Mouse (Mus musculus) forebrain, embryonic 13.5 days (tissue): ENCODE results near the gene Stat1. TPM values are rescaled to one million over a fixed set of nuclear protein-coding genes. Genes with fewer than 3 reads are reported as not detected.

ENCODE experiments used
- ATAC-seq: fragments of 200-750 bp; cut with Nextera tagmentation; 2 replicates; pipeline ENCODE4 v1.8.0; 2017
- H3K27ac ChIP-seq: fragments of 300-500 bp; sonication (generic); 2 replicates; pipeline ENCODE4 v1.5.1; 2015; ENCODE audit warnings: inconsistent platforms, mild to moderate bottlenecking, moderate library complexity
- H3K27me3 ChIP-seq: fragments of 300-500 bp; sonication (generic); 2 replicates; pipeline ENCODE4 v1.6.1; 2015; ENCODE audit warnings: mild to moderate bottlenecking, inconsistent platforms
- H3K36me3 ChIP-seq: fragments of 300-500 bp; sonication (generic); 2 replicates; pipeline ENCODE4 v1.6.1; 2015; ENCODE audit warnings: mild to moderate bottlenecking, inconsistent platforms; ENCODE audit not compliant: poor library complexity, severe bottlenecking
- H3K4me1 ChIP-seq: fragments of 300-500 bp; sonication (generic); 2 replicates; pipeline ENCODE4 v1.6.1; 2015; ENCODE audit warnings: inconsistent platforms
- H3K4me2 ChIP-seq: fragments of 300-500 bp; sonication (generic); 2 replicates; pipeline ENCODE4 v1.6.1; 2015; ENCODE audit warnings: inconsistent platforms, mild to moderate bottlenecking, moderate library complexity
- H3K4me3 ChIP-seq: fragments of 300-500 bp; sonication (generic); 2 replicates; pipeline ENCODE4 v1.5.1; 2015; ENCODE audit warnings: mild to moderate bottlenecking, inconsistent platforms
- H3K9ac ChIP-seq: fragments of 300-500 bp; sonication (generic); 2 replicates; pipeline ENCODE4 v1.6.1; 2015; ENCODE audit warnings: mild to moderate bottlenecking, inconsistent platforms
- H3K9me3 ChIP-seq: fragments of 300-500 bp; sonication (generic); replicated peaks from 2 replicates; pipeline ENCODE4 v1.6.1; 2016; ENCODE audit warnings: inconsistent platforms
- WGBS: fragments of 180-500 bp; shearing (Covaris S2); methylation state at CpG from one replicate; pipeline ENCODE4 v1.1.7; 2015; 5-methylcytosine and 5-hydroxymethylcytosine counted together
- polyA plus RNA-seq: library from polyadenylated mRNA; unstranded; fragments of >200 nt; fragmentation: Nextera tagmentation; extraction: Ambion mirVana; gene quantifications from 2 replicates; pipeline ENCODE4 v1.2.1, GENCODE M21; 2015

Stat1 gene
- polyA plus RNA-seq, 1 experiment from 2014 or later = 14.0 TPM

DNA sequence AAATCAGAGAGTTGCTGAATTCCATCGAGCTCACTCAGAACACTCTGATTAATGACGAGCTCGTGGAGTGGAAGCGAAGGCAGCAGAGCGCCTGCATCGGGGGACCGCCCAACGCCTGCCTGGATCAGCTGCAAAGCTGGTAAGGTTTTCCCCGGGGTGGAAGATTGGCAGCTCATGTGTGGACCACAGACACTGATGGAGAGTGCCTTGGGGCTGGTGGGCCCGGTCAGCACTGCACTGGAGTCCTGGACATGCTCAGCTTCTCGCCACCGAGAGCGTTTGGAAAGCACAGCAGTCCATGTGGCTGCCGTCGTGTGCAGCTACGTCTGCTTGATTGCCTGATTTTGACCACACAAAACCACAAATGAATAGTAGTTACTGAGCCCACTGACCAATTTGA lies 18.1 kb downstream of the Stat1 start:
- Histone ChIP-seq H3K27me3 (no peaks in the 10 kb centered on the region), H3K4me1 (no peaks in the 10 kb centered on the region), H3K9ac (no peak overlapping the region), H3K36me3 (peaks cover 13% of the 10 kb centered on the region; the same call in 1 of the 2 replicates), H3K27ac (no peak overlapping the region), H3K4me2 (no peak overlapping the region), H3K9me3 (no peaks in the 10 kb centered on the region), H3K4me3 (no peak overlapping the region)
- WGBS = 83% methylated on average over 16 of the region's 16 CpGs
- no peak for ATAC-seq

GRCm38 (mm10) chr1:52140534-52140933 lies 21.3 kb downstream of the Stat1 start:
- Histone ChIP-seq H3K27ac (no peak overlapping the region), H3K4me1 (no peaks in the 10 kb centered on the region), H3K9ac (no peak overlapping the region), H3K9me3 (no peaks in the 10 kb centered on the region), H3K36me3 (0 out of 2 replicates have a peak, but pooled peaks cover 7% of the 10 kb centered on the region), H3K27me3 (no peaks in the 10 kb centered on the region), H3K4me3 (no peak overlapping the region), H3K4me2 (no peak overlapping the region)
- WGBS = 84% methylated on average over 9 of the region's 9 CpGs
- ATAC-seq = no peak

DNA sequence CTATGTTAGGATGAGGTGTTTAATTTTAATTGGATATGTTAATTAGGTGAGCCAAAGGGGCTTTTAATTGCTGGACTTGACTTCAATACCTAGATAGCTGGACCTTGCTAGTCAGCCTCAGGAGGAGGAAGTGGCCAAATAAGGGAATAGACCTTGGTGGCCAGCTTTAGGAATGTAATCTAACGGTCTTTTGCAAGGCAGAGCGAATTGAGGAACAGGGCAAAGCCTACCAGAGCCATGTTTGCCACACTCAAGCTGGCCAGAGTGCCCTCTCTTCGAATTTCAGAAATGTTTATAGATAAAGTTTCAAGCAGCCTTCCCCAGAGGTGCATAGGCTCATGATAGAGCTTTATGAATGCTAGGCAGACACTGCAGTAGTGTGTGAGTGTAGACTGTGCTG lies 22.2 kb downstream of the Stat1 start:
- no peak for ATAC-seq
- WGBS = 76% methylated on average over 3 of the region's 3 CpGs
- no peak overlapping the region for H3K4me3 ChIP-seq

DNA sequence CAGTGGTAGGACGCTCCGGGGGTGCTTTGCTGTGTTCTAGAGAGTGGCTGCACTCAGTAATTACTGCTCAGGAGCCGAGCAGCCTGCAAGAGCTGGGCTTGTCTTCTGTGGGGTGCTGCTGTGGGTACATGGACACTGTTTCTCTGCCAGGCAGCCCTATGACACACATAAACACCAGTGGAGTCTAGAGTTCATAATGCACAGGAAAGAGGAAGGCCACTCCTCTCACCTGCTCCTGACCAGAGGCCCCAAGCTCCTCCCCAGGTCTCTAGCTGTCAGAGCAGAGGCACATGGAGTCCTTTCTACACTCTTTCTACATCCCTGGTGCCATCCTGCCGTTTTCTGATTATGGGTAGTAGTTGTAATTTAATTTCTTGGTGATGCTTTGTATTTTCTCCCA lies 22.9 kb downstream of the Stat1 start:
- Histone ChIP-seq H3K9me3 (no peaks in the 10 kb centered on the region), H3K4me3 (no peak overlapping the region), H3K9ac (no peak overlapping the region), H3K36me3 (0 out of 2 replicates have a peak, but pooled peaks cover 3% of the 10 kb centered on the region), H3K4me1 (no peaks in the 10 kb centered on the region), H3K27me3 (no peaks in the 10 kb centered on the region), H3K27ac (no peak overlapping the region), H3K4me2 (no peak overlapping the region)
- 78% methylated on average over 4 of the region's 4 CpGs for WGBS
- no peak for ATAC-seq

More for the DNA sequence above, 22.2 kb downstream of the Stat1 start:
- Histone ChIP-seq H3K27me3 (no peaks in the 10 kb centered on the region), H3K36me3 (0 out of 2 replicates have a peak, but pooled peaks cover 7% of the 10 kb centered on the region), H3K27ac (no peak overlapping the region), H3K4me2 (no peak overlapping the region), H3K4me1 (no peaks in the 10 kb centered on the region), H3K9ac (no peak overlapping the region), H3K9me3 (no peaks in the 10 kb centered on the region)

- H3K27me3 ChIP-seq = no peaks in the 10 kb centered on the region
- H3K36me3 ChIP-seq = no peaks in the 10 kb centered on the region
- no peak overlapping the region for H3K27ac ChIP-seq
- H3K4me1 ChIP-seq = no peaks in the 10 kb centered on the region
- WGBS = 92% methylated on average over 4 of the region's 4 CpGs
- no peak for ATAC-seq
- no peak overlapping the region for H3K4me2 ChIP-seq
- H3K9ac ChIP-seq = no peak overlapping the region
- H3K4me3 ChIP-seq = no peak overlapping the region
- H3K9me3 ChIP-seq = no peaks in the 10 kb centered on the region
Measured at GRCm38 (mm10) chr1:52143191-52143590, 24.0 kb downstream of the Stat1 start.

GRCm38 (mm10) chr1:52143596-52144156 lies 24.4 kb downstream of the Stat1 start:
- H3K9me3 ChIP-seq = no peaks in the 10 kb centered on the region
- no peak for ATAC-seq
- H3K4me2 ChIP-seq = no peak overlapping the region
- no peak overlapping the region for H3K9ac ChIP-seq
- H3K27me3 ChIP-seq = no peaks in the 10 kb centered on the region
- 91% methylated on average over 7 of the region's 7 CpGs for WGBS
- no peak overlapping the region for H3K4me3 ChIP-seq
- no peak overlapping the region for H3K27ac ChIP-seq
- no peaks in the 10 kb centered on the region for H3K36me3 ChIP-seq
- H3K4me1 ChIP-seq = no peaks in the 10 kb centered on the region

DNA sequence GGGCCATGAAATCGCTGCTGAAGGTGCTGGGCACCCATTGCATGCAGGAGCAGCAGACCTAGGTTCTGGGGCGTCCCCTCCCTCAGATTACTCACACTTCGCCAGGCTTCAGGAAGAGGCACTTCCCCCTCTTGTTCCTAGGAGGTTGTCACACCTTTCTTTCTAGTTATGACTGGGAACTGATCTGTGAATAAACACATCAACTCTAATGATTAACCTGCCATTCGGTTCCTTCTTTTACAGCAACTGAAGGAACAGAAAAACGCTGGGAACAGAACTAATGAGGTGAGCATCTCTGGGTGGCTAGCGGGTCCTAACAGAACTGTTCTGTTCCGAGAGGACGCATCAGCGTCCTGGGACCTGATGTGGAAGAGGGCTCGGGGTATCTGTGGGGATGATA lies 25.7 kb downstream of the Stat1 start:
- no peaks in the 10 kb centered on the region for H3K4me1 ChIP-seq
- H3K4me3 ChIP-seq = no peak overlapping the region
- H3K4me2 ChIP-seq = no peak overlapping the region
- 84% methylated on average over 10 of the region's 10 CpGs for WGBS
- H3K27ac ChIP-seq = no peak overlapping the region
- ATAC-seq = no peak
- no peaks in the 10 kb centered on the region for H3K27me3 ChIP-seq
- no peaks in the 10 kb centered on the region for H3K36me3 ChIP-seq
- no peak overlapping the region for H3K9ac ChIP-seq
- no peaks in the 10 kb centered on the region for H3K9me3 ChIP-seq

GRCm38 (mm10) chr1:52146214-52146970 lies 27.2 kb downstream of the Stat1 start:
- no peaks in the 10 kb centered on the region for H3K9me3 ChIP-seq
- no peak overlapping the region for H3K9ac ChIP-seq
- H3K4me1 ChIP-seq = no peaks in the 10 kb centered on the region; the same call in 1 of the 2 replicates
- H3K4me2 ChIP-seq = no peak overlapping the region
- no peak overlapping the region for H3K27ac ChIP-seq
- WGBS = 59% methylated on average over 12 of the region's 12 CpGs
- no peak overlapping the region for H3K4me3 ChIP-seq
- peak; percentile 80 for ATAC-seq
- H3K27me3 ChIP-seq = no peaks in the 10 kb centered on the region
- H3K36me3 ChIP-seq = no peaks in the 10 kb centered on the region

- Histone ChIP-seq H3K27me3 (no peaks in the 10 kb centered on the region), H3K4me1 (no peaks in the 10 kb centered on the region; the same call in 1 of the 2 replicates), H3K4me3 (no peak overlapping the region), H3K9ac (no peak overlapping the region), H3K36me3 (no peaks in the 10 kb centered on the region), H3K27ac (no peak overlapping the region), H3K4me2 (no peak overlapping the region), H3K9me3 (no peaks in the 10 kb centered on the region)
- 88% methylated on average over 2 of the region's 2 CpGs for WGBS
- no peak for ATAC-seq
Measured at GRCm38 (mm10) chr1:52147431-52147830, 28.2 kb downstream of the Stat1 start.

- Histone ChIP-seq H3K9ac (no peak overlapping the region), H3K27me3 (no peaks in the 10 kb centered on the region), H3K27ac (no peak overlapping the region), H3K36me3 (no peaks in the 10 kb centered on the region), H3K9me3 (no peaks in the 10 kb centered on the region), H3K4me3 (no peak overlapping the region), H3K4me1 (no peaks in the 10 kb centered on the region; the same call in 1 of the 2 replicates), H3K4me2 (no peak overlapping the region)
- ATAC-seq = no peak
- 83% methylated on average over 7 of the region's 7 CpGs for WGBS
Measured at GRCm38 (mm10) chr1:52148178-52148577, 28.9 kb downstream of the Stat1 start.

- Histone ChIP-seq H3K36me3 (0 out of 2 replicates have a peak, but pooled peaks cover under 1% of the 10 kb centered on the region), H3K27ac (no peak overlapping the region), H3K9me3 (no peaks in the 10 kb centered on the region), H3K4me3 (no peak overlapping the region), H3K9ac (no peak overlapping the region), H3K27me3 (no peaks in the 10 kb centered on the region), H3K4me1 (no peaks in the 10 kb centered on the region; the same call in 1 of the 2 replicates), H3K4me2 (no peak overlapping the region)
- no peak for ATAC-seq
- 77% methylated on average over 7 of the region's 7 CpGs for WGBS
Measured at GRCm38 (mm10) chr1:52148696-52149095, 29.5 kb downstream of the Stat1 start.

GRCm38 (mm10) chr1:52149934-52150346 lies 30.7 kb downstream of the Stat1 start:
- no peak overlapping the region for H3K9ac ChIP-seq

More at GRCm38 (mm10) chr1:52149934-52150346, 30.7 kb downstream of the Stat1 start:
- H3K4me3 ChIP-seq = no peak overlapping the region
- H3K4me1 ChIP-seq = no peaks in the 10 kb centered on the region; the same call in 1 of the 2 replicates
- 0 out of 2 replicates have a peak, but pooled peaks cover 3% of the 10 kb centered on the region for H3K36me3 ChIP-seq
- no peaks in the 10 kb centered on the region for H3K27me3 ChIP-seq
- WGBS = 58% methylated on average over 9 of the region's 9 CpGs
- H3K9me3 ChIP-seq = no peaks in the 10 kb centered on the region
- H3K4me2 ChIP-seq = no peak overlapping the region
- H3K27ac ChIP-seq = no peak overlapping the region
- ATAC-seq = peak; percentile 79
